Mouse (Mus musculus): ENCODE measurements around the gene Olfr814.
"Not testable (repeated sequence)": the region's sequence is repeated elsewhere in the genome, so short reads cannot be mapped to it uniquely, and the experiment has no call there.

Gene Olfr814

DNA sequence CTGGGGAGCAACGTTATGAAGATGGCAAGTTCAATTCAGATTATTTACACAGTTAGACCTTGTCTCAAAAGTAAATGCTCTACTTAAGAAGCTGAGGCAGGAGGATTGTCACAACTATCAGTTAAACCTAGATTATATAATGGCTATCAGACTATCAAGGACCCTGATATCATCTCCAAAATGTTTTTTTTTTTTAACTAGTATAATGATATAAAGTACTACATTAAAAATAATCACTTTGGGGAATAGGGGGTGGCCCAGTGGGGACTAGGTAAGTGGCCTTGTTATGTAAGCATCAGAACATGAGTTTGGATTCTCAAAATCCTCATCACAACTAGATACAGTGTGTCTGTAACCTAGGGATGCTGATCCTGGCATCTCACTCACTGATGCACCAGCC is at the start of gene Olfr814:
Gene Olfr814, minus strand, starts transcription at position 101 of the 400 bp plus-strand sequence.
- DNase-seq: not testable (repeated sequence)

- no peak for DNase-seq
Observed at GRCm38 (mm10) chr10:129915497-129915896, 35.8 kb upstream of the Olfr814 start, which contains the start of gene Olfr816. Olfr816 (minus strand) TSS chr10:129915597.

DNA sequence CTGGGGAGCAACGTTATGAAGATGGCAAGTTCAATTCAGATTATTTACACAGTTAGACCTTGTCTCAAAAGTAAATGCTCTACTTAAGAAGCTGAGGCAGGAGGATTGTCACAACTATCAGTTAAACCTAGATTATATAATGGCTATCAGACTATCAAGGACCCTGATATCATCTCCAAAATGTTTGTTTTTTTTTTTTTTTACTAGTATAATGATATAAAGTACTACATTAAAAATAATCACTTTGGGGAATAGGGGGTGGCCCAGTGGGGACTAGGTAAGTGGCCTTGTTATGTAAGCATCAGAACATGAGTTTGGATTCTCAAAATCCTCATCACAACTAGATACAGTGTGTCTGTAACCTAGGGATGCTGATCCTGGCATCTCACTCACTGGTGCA is 26.1 kb upstream of the Olfr814 start, which contains the start of gene Olfr815:
Gene Olfr815, minus strand, starts transcription at position 101 of the 400 bp plus-strand sequence.
- DNase-seq: not testable (repeated sequence)

GRCm38 (mm10) chr10:129885934-129886333 is 6.3 kb upstream of the Olfr814 start:
- no peak for DNase-seq

- not testable (repeated sequence) for DNase-seq
Observed at GRCm38 (mm10) chr10:129885496-129885895, 5.8 kb upstream of the Olfr814 start.

- DNase-seq: no peak
Observed at GRCm38 (mm10) chr10:129855067-129855466, 24.6 kb downstream of the Olfr814 start, which contains the start of gene Olfr813. Olfr813 (plus strand) TSS chr10:129855367.

GRCm38 (mm10) chr10:129847343-129847742 is 32.3 kb downstream of the Olfr814 start:
- no peak for DNase-seq

DNA sequence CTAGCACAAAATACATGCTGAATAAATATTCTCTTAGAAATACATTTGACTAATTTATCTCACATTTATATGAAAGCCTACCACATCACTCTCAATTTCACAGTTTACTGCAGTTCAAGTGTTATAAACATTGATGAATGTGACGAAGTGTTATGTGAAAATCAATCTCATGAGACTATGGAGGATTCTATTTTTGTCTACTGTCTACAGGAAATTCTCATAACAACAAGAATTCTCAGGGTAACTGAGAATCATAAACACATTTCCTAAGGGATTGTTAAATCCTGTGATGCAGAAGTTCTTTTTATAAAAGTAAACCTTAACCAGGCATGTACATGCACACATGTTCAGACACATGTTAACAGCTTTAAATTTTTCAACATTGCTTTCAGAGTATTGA is 33.7 kb downstream of the Olfr814 start, which contains the start of gene Olfr812:
Gene Olfr812, minus strand, starts transcription at position 101 of the 400 bp plus-strand sequence.
- DNase-seq: no peak

Measured in right cerebral cortex, postnatal 25 days (tissue).